In genomic region chr10:118122441-118123162, GRCm38 (mm10) we compare ENCODE assay signal across 7 mouse cellular contexts. TPM values are rescaled to one million over a fixed set of nuclear protein-coding genes. Genes with fewer than 3 reads are reported as not detected.
DNase-seq lines count a peak whose midpoint lies in the region; ATAC-seq lines count a peak whose summit lies in the region.

No protein-coding gene starts in this region.

- no peak for DNase-seq in frontal cortex, postnatal 25 days (ENCODE audit: low spot score in 2 of 2)
- DNase-seq in left cerebral cortex, postnatal 14 days (ENCODE audit: low spot score in 2 of 2), result peak; percentile 19 to 56
- DNase-seq in left cerebral cortex, adult 11 months (ENCODE audit: low spot score), result no peak
- peak; percentile 42 for DNase-seq in 3134 (ENCODE audit: extremely low read depth, insufficient read length, low spot score)
- peak; percentile 67 for DNase-seq in brain, adult 2 months (ENCODE audit: low read depth, low spot score)
- DNase-seq in urinary bladder, postnatal 36 days (ENCODE audit: low spot score in 2 of 2), result no peak

- ATAC-seq in frontal cortex, adult (ENCODE audit: low TSS enrichment), result peak; percentile 41; the same call in 1 of the 2 replicates

- intact Hi-C loops in left cerebral cortex, postnatal 14 days (cut with DNase I), result no loop called here

RNA-seq across cellular contexts. Expression of gene Mdm1, which starts 19.0 kb away (rescaled TPM):
- 1 to 10 TPM; 8.3 to 8.6 TPM for total RNA-seq in left cerebral cortex, postnatal 14 days (2021)

Comparison
In these comparisons a context has a peak if more than half of its experiments do, and no peak if none do; other contexts are left out.
1. DNase-seq: peak in left cerebral cortex, postnatal 14 days (2 of 2), 3134 (single experiment) and brain, adult 2 months (single experiment); none in frontal cortex, postnatal 25 days (0 of 2), left cerebral cortex, adult 11 months (single experiment) and urinary bladder, postnatal 36 days (0 of 2).